Mouse (Mus musculus) cerebellum, adult 8-10 months (tissue): ENCODE measurements around the gene Lpcat2b.
A peak's percentile ranks its signal among the peaks of the same experiment; 100 is the strongest.
"Not testable (repeated sequence)": the region's sequence is repeated elsewhere in the genome, so short reads cannot be mapped to it uniquely, and the experiment has no call there.

Experiments
- DNase-seq: peaks from one replicate; pipeline ENCODE4 v3.0.0; 2022

Lpcat2b gene

GRCm38 (mm10) chr5:107431249-107431648, at the start of gene Lpcat2b:
Gene Lpcat2b, plus strand, starts transcription at chr5:107431549.
- no peak for DNase-seq

- DNase-seq, result not testable (repeated sequence)
These were observed 44.9 kb upstream of the Lpcat2b start for GRCm38 (mm10) chr5:107386448-107386847.

DNA sequence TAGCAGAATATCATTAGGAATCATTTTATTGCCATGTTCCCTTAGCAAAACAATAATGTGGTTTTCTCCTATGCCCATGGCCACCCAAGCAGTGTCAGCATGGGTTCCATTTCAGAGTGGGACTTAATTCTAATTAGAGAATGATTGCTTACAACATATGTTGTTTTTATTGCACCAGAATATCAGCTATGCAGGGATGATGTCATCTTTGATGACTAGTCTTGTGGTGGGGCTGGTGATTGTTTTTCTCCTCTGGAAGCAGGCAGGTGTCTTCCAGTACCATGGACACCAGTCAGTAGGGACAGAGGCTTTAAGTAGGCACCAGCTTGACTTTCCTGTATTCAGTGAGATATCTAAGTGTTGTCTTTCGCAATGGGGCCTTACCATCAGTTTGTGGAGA, 43.6 kb upstream of the Lpcat2b start:
- DNase-seq, result no peak

DNA sequence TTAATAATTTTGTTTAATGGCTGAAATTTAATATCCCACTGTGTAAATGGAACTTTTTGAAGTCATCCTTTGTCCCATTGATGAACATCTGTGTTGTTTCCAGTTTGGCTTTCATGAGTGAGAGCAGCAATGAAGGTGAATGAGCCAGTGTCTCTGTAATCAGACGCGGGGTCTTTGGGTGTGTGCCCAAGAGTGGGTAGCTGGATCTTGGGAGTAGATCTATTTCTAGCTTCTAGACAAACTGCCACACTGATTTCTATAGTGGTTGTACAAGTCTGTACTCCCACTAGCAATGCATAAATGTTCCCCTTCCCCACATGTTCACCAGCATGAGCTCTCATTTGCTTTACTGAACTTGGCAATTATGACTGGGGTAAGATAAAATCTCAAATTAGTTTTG, 42.0 kb upstream of the Lpcat2b start:
- DNase-seq, result no peak

GRCm38 (mm10) chr5:107394437-107394836, 36.9 kb upstream of the Lpcat2b start:
- no peak for DNase-seq

DNA sequence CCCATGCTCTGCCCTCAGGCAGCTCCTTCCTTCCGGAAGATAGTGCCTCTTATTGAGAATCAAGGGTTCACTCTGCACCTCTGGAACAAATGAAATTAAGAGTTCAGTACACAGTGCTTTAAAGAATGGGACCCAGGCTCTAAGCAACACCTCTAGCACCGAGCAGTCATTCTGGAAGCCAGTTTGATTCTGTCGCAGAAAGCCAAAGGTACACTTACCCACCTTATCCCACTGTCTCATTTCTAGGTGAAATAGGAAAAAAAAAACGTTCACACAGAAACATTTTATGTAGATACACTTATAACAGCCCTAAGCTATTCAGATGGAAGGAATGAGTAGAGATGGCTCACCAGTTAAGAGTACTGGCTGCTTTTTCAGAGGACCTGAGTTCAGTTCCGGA, 28.9 kb upstream of the Lpcat2b start, which contains the start of gene Ephx4:
Gene Ephx4, plus strand, starts transcription at position 301 of the 400 bp plus-strand sequence.
- no peak for DNase-seq

GRCm38 (mm10) chr5:107403011-107403946, 28.1 kb upstream of the Lpcat2b start:
- peak; percentile 58 for DNase-seq

DNA sequence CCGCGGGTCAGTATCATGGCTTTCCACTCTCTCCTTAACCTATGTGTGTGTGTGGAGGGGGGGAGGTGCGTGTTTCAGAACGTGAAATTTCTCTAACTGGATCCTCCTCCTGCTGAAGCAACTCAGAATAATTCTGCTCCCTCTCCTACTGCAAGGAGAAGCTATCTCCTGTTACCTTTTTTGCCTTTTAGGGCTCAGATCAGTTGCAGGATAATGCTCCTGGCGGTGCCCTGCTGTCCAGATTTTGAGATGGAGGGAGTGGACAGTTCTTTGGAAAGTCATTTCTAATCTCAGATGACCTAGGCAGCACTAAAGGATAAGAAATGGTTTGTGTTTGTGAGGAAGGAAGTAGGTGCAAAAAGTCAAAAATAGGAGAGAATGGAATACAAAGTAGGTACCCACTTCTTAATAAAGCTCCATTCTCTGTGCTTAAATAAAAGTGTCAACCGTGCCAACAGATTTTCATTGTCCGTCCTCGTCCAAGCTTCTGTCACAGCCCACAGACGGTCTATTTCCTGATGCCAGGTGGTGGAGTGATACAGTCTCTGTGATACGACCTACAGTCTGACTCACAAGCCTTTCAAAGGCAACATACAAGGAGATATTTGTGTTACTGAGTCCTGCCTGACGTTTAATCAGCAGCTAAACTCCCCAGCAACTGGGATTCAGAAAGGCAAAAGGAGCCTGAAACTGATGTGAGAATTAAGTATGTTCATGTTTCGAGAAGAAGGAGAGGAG, 27.2 kb upstream of the Lpcat2b start:
- peak; percentile 56 for DNase-seq

- DNase-seq, result no peak
These were observed 26.0 kb upstream of the Lpcat2b start for GRCm38 (mm10) chr5:107405361-107405760.

GRCm38 (mm10) chr5:107410305-107410704, 21.0 kb upstream of the Lpcat2b start:
- no peak for DNase-seq

DNA sequence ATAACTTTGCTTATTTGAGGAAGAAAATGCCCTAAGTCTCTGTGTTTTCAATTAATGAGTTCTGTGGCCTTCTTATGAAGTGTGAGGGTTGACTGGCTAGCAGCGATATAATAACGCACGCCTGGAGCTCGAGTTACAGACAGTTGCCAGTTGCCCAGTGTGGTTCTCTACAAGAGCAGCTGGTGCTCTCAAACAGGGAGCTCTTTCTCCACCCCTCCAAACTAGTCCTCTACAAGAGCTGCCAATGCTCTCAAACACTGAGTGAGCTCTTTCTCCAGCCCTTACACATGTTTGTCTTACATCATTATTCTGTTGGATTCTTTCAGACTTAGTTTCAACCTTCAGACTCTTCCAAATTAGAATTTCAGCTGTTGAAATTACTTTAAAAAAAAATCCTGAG, 20.0 kb upstream of the Lpcat2b start:
- peak; percentile 38 for DNase-seq

DNA sequence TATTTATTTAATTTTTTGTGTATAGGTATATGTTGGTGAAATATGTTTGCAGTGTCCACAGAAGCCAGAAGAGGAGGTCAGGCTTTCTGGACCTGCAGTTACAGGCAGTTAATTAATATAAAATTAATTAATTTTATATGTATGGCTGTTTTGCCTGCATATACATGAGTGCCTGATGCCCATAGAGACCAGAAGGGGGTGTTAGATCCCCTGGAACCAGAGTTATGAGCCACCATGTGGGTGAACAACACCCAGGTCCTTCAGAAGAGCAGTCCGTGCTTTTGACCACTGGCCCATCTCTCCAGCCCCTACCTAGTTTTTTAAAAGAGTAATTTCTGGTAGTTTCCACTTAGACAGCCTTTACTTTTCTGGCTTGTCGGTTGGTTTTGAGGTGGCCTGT, 19.1 kb upstream of the Lpcat2b start:
- no peak for DNase-seq

GRCm38 (mm10) chr5:107415098-107415497, 16.3 kb upstream of the Lpcat2b start:
- DNase-seq, result no peak

GRCm38 (mm10) chr5:107421676-107422075, 9.7 kb upstream of the Lpcat2b start:
- no peak for DNase-seq

- no peak for DNase-seq
These were observed 2.7 kb downstream of the Lpcat2b start for GRCm38 (mm10) chr5:107434001-107434400.

DNA sequence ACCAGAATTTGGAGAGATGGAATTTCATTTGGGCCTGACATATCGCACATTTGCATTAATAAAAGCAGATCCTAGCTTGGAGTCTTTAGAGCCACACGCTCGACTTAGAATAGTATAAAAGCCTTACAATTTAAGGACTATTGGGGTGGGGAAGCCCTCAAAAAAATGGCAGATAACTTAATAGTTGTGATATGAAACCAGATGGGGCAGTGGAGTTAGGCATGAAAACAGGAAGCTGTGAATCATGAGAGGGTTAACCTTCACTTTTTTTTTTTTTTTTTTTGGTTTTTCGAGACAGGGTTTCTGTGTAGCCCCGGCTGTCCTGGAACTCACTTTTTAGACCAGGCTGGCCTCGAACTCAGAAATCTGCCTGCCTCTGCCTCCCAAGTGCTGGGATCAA, 4.8 kb downstream of the Lpcat2b start:
- no peak for DNase-seq

GRCm38 (mm10) chr5:107436587-107437209, 5.3 kb downstream of the Lpcat2b start:
- DNase-seq, result no peak

- peak; percentile 93 for DNase-seq
These were observed 6.3 kb downstream of the Lpcat2b start, which contains the start of gene Btbd8 for GRCm38 (mm10) chr5:107437464-107438281. Gene Btbd8, plus strand, starts transcription at chr5:107437997.

GRCm38 (mm10) chr5:107438353-107438752, 7.0 kb downstream of the Lpcat2b start:
- no peak for DNase-seq

DNA sequence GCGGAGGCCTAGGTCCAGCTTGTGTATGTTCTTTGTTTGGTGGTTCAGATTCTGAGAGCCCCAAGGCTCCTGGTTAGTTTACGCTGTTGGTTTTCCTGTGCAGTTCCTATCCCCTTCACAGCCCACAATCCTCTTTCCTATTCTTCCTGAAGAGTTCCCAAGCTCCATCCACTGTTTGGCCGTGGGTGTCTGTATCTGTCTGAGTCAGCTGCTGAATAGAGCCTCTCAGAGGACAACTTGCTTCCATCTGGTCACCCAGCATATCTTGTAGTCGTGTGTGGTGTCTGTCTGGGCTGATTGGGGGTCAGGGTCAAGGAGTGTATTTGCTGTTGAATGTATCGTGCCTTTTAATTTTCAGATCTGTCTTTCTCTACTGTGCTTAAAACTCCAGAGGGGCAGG, 10.5 kb downstream of the Lpcat2b start:
- no peak for DNase-seq

- no peak for DNase-seq
These were observed 12.9 kb downstream of the Lpcat2b start for GRCm38 (mm10) chr5:107444251-107444650.

DNA sequence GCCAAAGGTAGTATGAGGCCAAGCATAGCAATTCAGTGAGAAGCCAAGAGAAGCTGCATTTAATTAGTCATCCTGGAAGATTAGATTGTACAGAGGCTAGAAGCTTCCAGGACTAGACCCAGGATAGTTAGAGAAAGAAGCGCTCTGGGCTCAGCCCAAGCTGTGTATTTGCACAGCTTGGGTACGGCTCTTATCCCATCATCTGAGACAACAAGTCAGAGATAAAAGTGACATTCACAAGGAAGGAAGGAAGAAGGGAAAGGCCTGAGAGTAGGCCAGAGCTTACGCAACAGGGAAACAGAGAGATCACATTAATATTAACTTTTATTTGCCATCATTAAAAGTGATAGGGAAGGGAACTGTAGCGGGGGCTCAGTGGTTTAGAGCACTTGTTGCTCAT, 16.6 kb downstream of the Lpcat2b start:
- DNase-seq, result no peak
